Mouse (Mus musculus) c-Kit-positive CD71-positive TER-119-negative erythroid progenitor cells, embryonic 14.5 days (primary cell): ENCODE measurements around the gene Zfp36l1.

Source experiments
- DNase-seq: peaks from one replicate; pipeline ENCODE4 v3.0.0-alpha.2; 2013; ENCODE audit warnings: low read depth

Zfp36l1 gene

GRCm38 (mm10) chr12:80112852-80113551 is at the start of gene Zfp36l1:
TSS of gene Zfp36l1 (minus strand) at chr12:80113013.
- DNase-seq = peak; percentile 92

- no peak for DNase-seq
Measured at GRCm38 (mm10) chr12:80162448-80162847, 49.6 kb upstream of the Zfp36l1 start.

- no peak for DNase-seq
Measured at GRCm38 (mm10) chr12:80157675-80158074, 44.9 kb upstream of the Zfp36l1 start.

- DNase-seq = peak; percentile 53
Measured at GRCm38 (mm10) chr12:80153687-80154326, 41.0 kb upstream of the Zfp36l1 start.

DNA sequence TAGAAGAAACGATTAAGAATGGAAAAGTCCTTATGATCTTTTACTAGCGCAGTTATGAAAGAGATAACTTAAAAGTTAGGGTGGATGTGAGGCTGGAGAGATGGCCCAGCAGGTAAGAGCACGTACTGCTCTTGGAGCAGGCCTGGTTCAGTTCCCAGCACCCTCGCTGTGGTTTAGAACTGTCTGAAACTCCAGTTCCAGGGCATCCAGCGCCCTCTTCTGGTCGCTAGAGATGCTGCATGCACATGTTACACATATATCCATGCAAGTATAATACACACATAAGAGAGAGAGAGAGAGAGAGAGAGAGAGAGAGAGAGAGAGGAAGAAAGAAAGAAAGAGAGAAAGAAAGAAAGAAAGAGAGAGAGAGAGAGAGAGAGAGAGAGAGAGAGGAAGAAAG is 40.3 kb upstream of the Zfp36l1 start:
- no peak for DNase-seq

GRCm38 (mm10) chr12:80151821-80152220 is 39.0 kb upstream of the Zfp36l1 start:
- DNase-seq = no peak

GRCm38 (mm10) chr12:80150624-80151023 is 37.8 kb upstream of the Zfp36l1 start:
- DNase-seq = peak; percentile 68

- DNase-seq = no peak
Measured at GRCm38 (mm10) chr12:80147563-80148214, 34.9 kb upstream of the Zfp36l1 start.

DNA sequence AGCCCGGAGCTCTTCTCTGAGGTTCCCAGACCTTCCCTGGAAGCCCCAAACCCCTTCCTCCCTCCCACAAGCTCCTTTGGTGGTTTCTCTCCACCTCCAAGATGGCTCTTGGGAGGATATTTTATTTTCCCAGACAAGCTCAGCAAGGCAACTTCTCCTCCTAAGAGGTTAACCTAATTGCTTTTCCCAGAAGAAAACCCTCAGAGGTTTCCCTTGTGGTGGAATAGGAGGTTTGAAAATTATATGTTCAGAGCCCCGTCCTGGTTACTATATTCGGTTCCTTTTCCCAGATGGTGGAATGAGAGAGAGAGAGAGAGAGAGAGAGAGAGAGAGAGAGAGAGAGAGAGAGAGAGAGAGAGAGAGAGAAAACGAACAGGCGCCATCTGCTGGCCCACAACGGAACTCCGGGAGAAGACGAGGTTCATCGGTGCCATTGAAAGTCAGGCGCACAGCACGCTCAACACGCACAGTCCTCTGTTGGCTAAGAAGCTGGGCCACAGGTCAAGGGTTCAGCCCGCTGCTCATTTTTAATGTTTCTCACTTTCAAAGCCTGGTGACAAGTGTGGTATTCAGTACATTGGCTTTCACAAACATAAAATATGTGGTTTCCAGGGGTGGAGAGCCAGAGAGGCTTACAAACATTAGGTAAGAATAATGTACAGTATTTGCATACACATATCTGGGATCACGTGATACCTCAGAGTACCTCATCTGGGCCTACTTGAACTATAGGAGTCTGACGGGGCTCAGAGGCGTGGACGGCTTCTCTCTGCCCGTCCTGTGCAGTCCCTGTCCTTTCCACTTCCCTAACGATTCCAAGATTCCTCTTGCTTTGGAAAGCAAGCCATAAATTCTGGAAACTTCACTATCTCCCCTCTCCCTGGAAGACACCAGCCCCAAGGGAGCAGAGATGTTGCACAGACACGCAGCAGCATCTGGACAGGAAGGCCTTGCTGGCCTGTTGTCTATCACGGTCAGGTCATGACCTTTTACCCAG is 33.7 kb upstream of the Zfp36l1 start:
- DNase-seq = peak; percentile 53

DNA sequence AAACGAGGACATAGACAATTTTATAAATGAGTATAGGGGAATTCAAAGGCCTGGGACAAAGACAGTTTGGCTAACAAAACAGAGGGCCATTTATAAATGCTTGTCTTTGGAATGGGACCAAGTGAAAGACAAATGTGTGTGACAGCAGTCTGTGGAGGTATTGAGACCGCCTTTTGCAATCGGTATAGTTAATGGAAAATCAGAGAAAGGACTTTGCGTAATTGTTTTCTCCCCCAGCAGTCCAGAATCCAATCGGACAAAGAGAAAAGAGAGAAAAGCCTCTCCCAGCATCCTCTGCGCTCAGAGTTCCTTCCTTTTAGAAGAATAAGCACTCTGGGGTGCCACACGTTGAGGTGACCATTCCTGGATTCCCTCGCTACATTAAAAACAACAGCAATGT is 32.6 kb upstream of the Zfp36l1 start:
- no peak for DNase-seq

DNA sequence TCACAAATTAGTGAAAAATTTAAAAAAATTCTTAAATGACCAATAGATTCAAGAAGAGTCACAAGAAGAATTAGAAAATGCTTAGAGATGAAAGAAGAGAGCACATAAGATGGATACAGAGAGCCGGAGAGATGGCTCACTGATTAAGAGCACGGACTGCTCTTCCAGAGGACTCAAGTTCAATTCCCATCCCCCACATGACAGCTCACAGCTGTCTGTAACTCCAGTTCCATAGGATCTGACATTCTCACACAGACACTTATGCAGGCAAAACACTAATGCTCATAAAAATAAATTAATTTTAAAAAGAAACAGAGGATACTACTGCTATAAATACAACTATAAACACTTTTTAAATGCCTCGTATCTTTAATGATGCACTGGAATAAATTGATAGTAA is 32.0 kb upstream of the Zfp36l1 start:
- DNase-seq = no peak

DNA sequence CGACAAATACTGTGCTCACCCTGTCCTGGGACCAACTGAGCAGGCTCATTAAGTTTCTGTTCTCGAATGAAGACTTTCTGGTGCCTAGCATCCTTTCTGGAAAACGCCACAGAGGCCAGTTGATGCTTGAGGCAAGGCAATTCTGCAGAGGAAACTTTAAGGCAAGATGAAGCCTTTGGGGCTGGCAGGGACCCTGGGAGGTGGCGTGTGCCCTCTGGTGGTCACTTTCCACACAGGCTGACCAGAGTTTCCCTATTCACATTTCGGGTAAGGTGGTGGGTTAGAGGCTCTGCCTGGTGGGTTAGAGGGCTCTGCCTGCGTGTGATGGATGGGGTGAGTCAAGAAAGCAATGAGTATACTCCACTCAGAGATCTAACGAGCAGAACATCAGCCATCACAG is 28.7 kb upstream of the Zfp36l1 start:
- no peak for DNase-seq

DNA sequence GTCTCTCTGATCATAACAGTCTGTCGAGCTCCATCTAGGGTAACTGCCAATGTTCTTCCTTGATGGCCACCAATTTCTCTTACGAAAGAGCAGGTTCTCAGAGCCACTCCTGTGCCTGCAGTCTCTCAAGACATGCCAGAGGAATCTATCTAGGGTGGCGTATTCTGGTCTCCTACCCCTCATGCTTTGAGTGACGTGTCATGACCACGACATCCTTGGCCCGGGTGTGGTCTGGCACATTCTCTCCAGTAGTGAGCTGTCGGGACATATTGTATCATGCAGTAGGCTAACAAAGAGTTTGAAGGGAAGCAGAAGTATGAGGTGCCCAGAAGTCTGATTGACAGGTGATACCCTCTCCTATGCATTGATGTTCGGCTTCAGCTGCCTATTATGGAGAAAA is 28.2 kb upstream of the Zfp36l1 start:
- no peak for DNase-seq

GRCm38 (mm10) chr12:80137744-80138143 is 24.9 kb upstream of the Zfp36l1 start:
- DNase-seq = no peak

GRCm38 (mm10) chr12:80137246-80137645 is 24.4 kb upstream of the Zfp36l1 start:
- DNase-seq = no peak

GRCm38 (mm10) chr12:80136264-80136930 is 23.6 kb upstream of the Zfp36l1 start:
- DNase-seq = no peak

GRCm38 (mm10) chr12:80135173-80135572 is 22.4 kb upstream of the Zfp36l1 start:
- DNase-seq = no peak

DNA sequence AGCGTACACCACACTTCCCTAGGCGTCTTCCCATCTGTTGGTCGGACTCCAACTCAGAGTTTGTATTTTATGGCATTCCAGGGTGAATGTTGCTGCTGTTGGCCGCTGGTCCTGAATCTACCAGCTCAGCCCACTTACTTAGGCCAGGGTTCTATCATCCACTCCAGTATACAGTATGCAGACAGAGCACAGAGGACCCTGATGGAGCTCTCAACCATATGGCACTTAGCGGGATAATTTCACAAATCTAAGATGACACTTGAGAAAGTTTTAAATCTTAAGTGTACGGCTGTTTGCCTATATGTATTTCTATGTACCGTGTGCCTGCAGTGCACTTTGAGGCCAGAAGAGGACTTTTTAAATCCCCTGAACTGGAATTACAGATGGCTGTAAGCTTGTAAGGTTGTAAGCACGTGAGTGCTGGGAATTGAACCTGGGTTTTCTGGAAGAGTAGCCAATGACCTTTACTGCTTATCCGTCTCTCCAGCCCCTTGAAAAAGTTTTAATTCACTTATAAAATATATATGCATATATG is 20.3 kb upstream of the Zfp36l1 start:
- no peak for DNase-seq

- no peak for DNase-seq
Measured at GRCm38 (mm10) chr12:80132250-80133003, 19.6 kb upstream of the Zfp36l1 start.
